Mouse (Mus musculus): ENCODE measurements around the gene Fam160b1. TPM values are rescaled to one million over a fixed set of nuclear protein-coding genes. Genes with fewer than 3 reads are reported as not detected.

The Fam160b1 gene
- total RNA-seq (2023): 10 to 100 TPM; 22.5 to 25.7 TPM

GRCm38 (mm10) chr19:57360341-57361130 lies at the start of gene Fam160b1:
Gene Fam160b1, plus strand, starts transcription at chr19:57360680.

GRCm38 (mm10) chr19:57314346-57315012 lies 46.0 kb upstream of the Fam160b1 start, which contains the start of gene Ablim1:
Gene Ablim1, minus strand, starts transcription at chr19:57314919.

Other genes with a start within 250 kb of the Fam160b1 start
- 1 to 10 TPM; 1.7 to 5.9 TPM for gene Ablim1, start 45.8 kb upstream of the Fam160b1 start, total RNA-seq (2023)
- gene Trub1, start 92.2 kb downstream of the Fam160b1 start, total RNA-seq (2023): 1 to 10 TPM; 3.4 to 3.5 TPM

Data from monocyte, adult 59 days (primary cell).